Mouse (Mus musculus): ENCODE results near the gene Fezf2. TPM values are rescaled to one million over a fixed set of nuclear protein-coding genes. Genes with fewer than 3 reads are reported as not detected.

Fezf2 gene
- polyA plus RNA-seq, 1 experiment from 2014 or later: 85.1 TPM

DNA sequence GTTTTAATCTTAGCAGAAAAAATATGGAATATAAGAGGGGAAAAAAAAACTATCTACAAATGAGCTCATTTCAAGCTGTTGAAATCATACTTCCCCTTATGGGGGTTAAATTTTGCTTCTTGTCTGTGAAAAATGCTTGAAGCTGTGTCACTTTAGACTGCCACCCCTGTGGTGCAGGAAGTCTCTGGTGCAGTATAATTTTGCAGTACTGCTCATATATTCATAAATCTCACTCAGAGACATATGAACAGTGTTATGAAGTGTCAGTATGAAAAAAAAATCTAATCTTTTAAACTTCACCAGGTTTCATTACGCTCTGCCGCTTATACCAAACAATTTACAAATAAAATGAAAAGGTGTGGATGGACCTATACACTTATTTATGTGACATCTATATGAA, 29.3 kb upstream of the Fezf2 start:
- Histone ChIP-seq H3K4me3 (replicated peaks; ENCODE audit: low read length) (no peak overlapping the region), H3K36me3 (ENCODE audit: control insufficient read depth, insufficient read depth) (no peaks in the 10 kb centered on the region), H3K27me3 (replicated peaks; ENCODE audit: control insufficient read depth, insufficient read depth, low read length) (0 out of 2 replicates have a peak, but pooled peaks cover 2% of the 10 kb centered on the region), H3K27ac (ENCODE audit: low read length) (peak overlapping the region; percentile 13; the same call in 1 of the 2 replicates), H3K4me2 (ENCODE audit: low read length) (no peak overlapping the region), H3K9me3 (ENCODE audit: control insufficient read depth, low read length) (no peaks in the 10 kb centered on the region), H3K9ac (replicated peaks; ENCODE audit: low read depth, low read length) (no peak overlapping the region), H3K4me1 (replicated peaks; ENCODE audit: control insufficient read depth, insufficient read depth, low read length) (peaks cover 5% of the 10 kb centered on the region; the same call in 1 of the 2 replicates)
- WGBS: 87% methylated on average over 2 of the region's 2 CpGs
- peak; percentile 54 for ATAC-seq

DNA sequence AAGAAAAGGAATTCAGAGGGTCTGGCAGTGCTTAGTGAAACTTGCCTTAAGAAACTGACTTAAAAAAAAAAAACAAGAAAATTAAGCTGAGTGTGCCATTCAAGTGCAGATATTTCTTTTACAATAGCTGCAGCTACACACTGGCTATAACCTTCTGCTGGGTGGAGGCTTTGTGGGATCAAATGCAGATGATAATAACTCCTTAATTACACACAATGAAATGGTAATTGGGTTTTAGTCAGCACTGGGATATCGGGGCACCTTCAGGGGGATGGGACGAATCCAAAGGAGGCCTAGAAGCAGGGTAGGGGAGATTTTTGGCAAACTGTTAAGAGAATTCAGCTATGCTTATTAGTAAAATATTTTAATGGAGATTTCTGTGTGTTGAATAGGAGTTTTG, 27.5 kb upstream of the Fezf2 start:
- Histone ChIP-seq H3K36me3 (ENCODE audit: control insufficient read depth, insufficient read depth) (no peaks in the 10 kb centered on the region), H3K9ac (replicated peaks; ENCODE audit: low read depth, low read length) (no peak overlapping the region), H3K27me3 (replicated peaks; ENCODE audit: control insufficient read depth, insufficient read depth, low read length) (0 out of 2 replicates have a peak, but pooled peaks cover 2% of the 10 kb centered on the region), H3K4me1 (replicated peaks; ENCODE audit: control insufficient read depth, insufficient read depth, low read length) (peaks cover 5% of the 10 kb centered on the region; the same call in 1 of the 2 replicates), H3K9me3 (ENCODE audit: control insufficient read depth, low read length) (no peaks in the 10 kb centered on the region), H3K27ac (ENCODE audit: low read length) (no peak overlapping the region), H3K4me2 (ENCODE audit: low read length) (no peak overlapping the region), H3K4me3 (replicated peaks; ENCODE audit: low read length) (no peak overlapping the region)
- no peak for ATAC-seq
- WGBS: 18% methylated on average over 2 of the region's 2 CpGs

DNA sequence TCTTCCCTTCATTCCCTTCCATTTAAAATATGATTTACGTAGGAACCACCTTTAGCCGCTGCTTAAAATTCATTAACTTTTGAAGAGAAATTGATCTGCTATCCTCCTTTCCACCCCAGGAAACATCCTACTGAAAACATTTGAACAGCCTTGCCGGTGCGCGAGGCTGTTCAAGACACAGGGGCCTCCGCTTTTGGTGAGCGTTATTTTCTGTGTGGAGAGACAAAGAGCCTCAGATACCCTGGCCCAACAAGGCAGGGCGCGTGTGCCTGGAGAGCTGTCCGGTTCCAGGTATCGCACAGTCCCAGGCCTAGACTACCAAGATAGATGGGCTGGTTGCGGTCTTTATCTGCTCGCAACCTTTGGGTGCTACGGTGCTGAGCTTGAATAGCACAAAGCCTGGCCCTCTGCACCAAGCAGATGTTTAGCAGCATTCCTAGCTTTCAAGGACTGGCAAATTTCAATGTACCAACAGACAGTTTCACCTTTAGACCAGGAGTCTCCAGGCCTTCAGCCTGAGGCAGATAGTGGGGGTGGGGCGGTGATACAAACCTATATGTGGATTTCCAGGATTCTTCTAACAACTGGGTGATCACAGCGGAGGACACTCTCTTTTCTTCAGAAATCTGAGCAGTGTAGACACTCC, 2.4 kb upstream of the Fezf2 start:
- Histone ChIP-seq H3K4me3 (replicated peaks; ENCODE audit: low read length) (no peak overlapping the region), H3K9me3 (ENCODE audit: control insufficient read depth, low read length) (no peaks in the 10 kb centered on the region), H3K4me2 (ENCODE audit: low read length) (no peak overlapping the region), H3K27ac (ENCODE audit: low read length) (no peak overlapping the region), H3K9ac (replicated peaks; ENCODE audit: low read depth, low read length) (0 out of 2 replicates have a peak overlapping the region, but pooled peaks have one; percentile 22), H3K36me3 (ENCODE audit: control insufficient read depth, insufficient read depth) (no peaks in the 10 kb centered on the region), H3K27me3 (replicated peaks; ENCODE audit: control insufficient read depth, insufficient read depth, low read length) (peaks cover 44% of the 10 kb centered on the region), H3K4me1 (replicated peaks; ENCODE audit: control insufficient read depth, insufficient read depth, low read length) (peaks cover 25% of the 10 kb centered on the region)
- 31% methylated on average over 16 of the region's 16 CpGs for WGBS
- ATAC-seq: no peak

DNA sequence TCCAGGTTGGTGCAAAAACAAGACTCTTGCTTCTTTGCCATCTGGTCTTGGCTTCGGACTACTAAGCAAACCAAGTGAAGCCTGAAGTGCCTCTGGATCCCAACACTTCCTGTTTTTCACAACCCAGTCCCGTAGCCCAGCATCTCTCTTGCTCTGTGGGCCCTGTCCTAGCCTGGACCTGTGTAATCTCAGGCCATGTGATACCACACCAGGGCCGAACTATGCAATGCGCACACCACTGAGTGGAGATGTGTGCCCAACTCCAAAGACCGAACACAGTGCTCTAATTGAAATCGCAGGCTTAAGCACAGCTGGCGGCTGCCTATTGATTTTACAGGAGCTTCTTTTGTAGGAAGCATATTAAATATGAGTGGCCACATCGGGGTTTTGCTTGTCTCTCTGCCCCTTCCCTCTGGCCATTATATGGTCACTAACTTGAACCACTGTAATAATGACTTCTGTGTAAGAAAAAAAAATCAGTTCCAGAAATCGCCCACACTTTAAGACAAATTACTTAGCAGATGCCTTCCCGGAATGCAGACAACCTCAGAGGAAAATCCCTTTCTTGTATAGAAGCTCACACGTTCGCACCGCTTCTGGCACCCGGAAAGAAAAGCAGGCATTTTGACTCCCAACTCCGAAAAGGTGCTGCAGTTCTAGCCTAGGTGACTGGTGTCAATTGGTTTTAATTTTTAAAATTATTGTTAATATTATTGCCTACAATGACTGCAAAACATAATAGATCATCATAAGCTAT, 1.5 kb upstream of the Fezf2 start:
- Histone ChIP-seq H3K27ac (ENCODE audit: low read length) (no peak overlapping the region), H3K4me1 (replicated peaks; ENCODE audit: control insufficient read depth, insufficient read depth, low read length) (peaks cover 34% of the 10 kb centered on the region), H3K9me3 (ENCODE audit: control insufficient read depth, low read length) (no peaks in the 10 kb centered on the region), H3K4me3 (replicated peaks; ENCODE audit: low read length) (no peak overlapping the region), H3K4me2 (ENCODE audit: low read length) (no peak overlapping the region), H3K27me3 (replicated peaks; ENCODE audit: control insufficient read depth, insufficient read depth, low read length) (peaks cover 44% of the 10 kb centered on the region), H3K36me3 (ENCODE audit: control insufficient read depth, insufficient read depth) (no peaks in the 10 kb centered on the region), H3K9ac (replicated peaks; ENCODE audit: low read depth, low read length) (no peak overlapping the region)
- ATAC-seq: no peak
- WGBS: 29% methylated on average over 15 of the region's 15 CpGs

DNA sequence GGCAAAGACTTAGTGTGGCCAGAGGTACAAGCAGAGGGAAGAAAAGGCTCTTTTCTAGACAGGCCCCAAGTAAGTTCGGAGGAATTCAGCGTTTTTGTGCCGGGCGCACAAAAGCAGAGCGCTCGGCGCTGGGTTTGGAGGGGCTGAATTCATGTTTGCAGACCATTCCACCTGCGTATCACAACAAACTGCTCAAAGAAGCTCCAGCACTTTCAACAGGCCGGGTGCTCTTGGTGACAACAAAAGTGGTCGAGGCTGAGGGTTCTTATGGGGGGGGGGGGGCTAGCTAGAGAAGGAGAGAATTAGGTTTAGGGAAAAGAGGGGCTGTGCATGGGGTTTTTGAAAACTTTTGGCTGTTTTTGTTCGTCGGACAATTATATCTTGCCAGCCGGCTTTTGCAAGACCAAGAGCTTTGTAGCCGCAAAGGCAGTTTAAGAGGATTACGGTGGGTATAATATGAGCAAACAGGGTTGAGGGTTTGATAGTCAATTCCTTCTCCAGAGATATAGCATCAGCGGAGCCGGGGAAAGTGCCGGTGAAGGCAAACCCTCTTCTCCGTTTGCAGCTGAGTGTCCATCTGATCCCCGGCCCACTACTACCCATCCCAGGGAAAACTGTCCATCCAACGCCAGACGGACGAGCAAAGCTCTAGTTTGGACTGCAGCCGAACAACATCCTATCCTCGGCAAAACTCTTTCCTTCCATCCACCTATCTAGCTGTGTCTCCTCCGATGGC, 956 bp downstream of the Fezf2 start:
- H3K9ac ChIP-seq (replicated peaks; ENCODE audit: low read depth, low read length): peak overlapping the region; percentile 83
- H3K4me3 ChIP-seq (replicated peaks; ENCODE audit: low read length): peak overlapping the region; percentile 59
- H3K4me1 ChIP-seq (replicated peaks; ENCODE audit: control insufficient read depth, insufficient read depth, low read length): peaks cover 43% of the 10 kb centered on the region

DNA sequence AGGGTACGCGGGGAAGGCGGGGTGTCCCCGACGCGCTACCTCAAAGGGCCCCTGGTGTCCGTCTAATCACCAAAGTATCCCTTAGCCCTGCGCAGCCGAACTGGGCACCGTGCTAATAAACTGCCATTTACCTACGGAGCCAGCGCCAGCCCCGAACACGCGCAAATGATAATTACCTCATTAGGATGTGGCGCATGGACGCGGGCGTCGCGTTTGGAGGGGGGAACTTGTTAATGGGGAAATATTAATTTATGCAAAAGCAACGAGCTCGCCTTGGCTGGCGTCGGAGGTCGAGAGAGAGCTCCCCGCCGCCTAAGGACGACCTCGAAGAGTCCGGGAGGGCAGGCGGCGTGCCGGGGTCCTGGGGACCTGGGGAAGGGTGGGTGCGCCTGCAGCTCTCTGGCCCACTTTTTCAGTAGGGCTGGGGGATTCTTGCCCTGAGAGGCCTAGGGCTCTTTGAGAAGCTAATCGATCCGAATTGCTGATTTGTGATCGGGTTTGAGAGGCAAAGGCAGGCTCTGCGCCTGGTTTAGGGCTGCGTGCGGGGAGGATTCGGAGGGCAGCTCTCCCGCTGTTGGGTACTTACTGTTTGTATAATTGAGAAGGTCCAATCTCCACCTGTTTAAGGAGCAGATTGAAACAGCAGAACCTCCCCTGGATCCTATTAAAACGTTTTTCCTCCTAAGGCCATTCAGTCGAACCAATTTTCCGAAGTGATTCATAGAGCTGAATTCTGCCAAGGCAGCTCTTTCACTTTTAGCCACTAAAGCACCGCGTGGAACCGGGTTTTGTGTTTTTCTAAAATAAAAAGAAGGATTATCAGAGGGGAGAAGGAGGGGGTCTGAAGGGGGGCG, 1.8 kb downstream of the Fezf2 start:
- Histone ChIP-seq H3K9ac (replicated peaks; ENCODE audit: low read depth, low read length) (peak overlapping the region; percentile 83), H3K4me1 (replicated peaks; ENCODE audit: control insufficient read depth, insufficient read depth, low read length) (peaks cover 47% of the 10 kb centered on the region), H3K4me3 (replicated peaks; ENCODE audit: low read length) (peak overlapping the region; percentile 59), H3K27ac (ENCODE audit: low read length) (peak overlapping the region; percentile 88), H3K27me3 (replicated peaks; ENCODE audit: control insufficient read depth, insufficient read depth, low read length) (peaks cover 40% of the 10 kb centered on the region), H3K4me2 (ENCODE audit: low read length) (peak overlapping the region; percentile 71), H3K36me3 (ENCODE audit: control insufficient read depth, insufficient read depth) (no peaks in the 10 kb centered on the region), H3K9me3 (ENCODE audit: control insufficient read depth, low read length) (no peaks in the 10 kb centered on the region)
- peak; percentile 37 for ATAC-seq
- WGBS: 0% methylated on average over 50 of the region's 50 CpGs

More for the DNA sequence above, 956 bp downstream of the Fezf2 start:
- ATAC-seq: peak; percentile 26
- Histone ChIP-seq H3K27me3 (replicated peaks; ENCODE audit: control insufficient read depth, insufficient read depth, low read length) (peaks cover 44% of the 10 kb centered on the region), H3K9me3 (ENCODE audit: control insufficient read depth, low read length) (no peaks in the 10 kb centered on the region), H3K36me3 (ENCODE audit: control insufficient read depth, insufficient read depth) (no peaks in the 10 kb centered on the region), H3K27ac (ENCODE audit: low read length) (peak overlapping the region; percentile 88), H3K4me2 (ENCODE audit: low read length) (peak overlapping the region; percentile 71)
- under 1% methylated on average over 26 of the region's 26 CpGs for WGBS

DNA sequence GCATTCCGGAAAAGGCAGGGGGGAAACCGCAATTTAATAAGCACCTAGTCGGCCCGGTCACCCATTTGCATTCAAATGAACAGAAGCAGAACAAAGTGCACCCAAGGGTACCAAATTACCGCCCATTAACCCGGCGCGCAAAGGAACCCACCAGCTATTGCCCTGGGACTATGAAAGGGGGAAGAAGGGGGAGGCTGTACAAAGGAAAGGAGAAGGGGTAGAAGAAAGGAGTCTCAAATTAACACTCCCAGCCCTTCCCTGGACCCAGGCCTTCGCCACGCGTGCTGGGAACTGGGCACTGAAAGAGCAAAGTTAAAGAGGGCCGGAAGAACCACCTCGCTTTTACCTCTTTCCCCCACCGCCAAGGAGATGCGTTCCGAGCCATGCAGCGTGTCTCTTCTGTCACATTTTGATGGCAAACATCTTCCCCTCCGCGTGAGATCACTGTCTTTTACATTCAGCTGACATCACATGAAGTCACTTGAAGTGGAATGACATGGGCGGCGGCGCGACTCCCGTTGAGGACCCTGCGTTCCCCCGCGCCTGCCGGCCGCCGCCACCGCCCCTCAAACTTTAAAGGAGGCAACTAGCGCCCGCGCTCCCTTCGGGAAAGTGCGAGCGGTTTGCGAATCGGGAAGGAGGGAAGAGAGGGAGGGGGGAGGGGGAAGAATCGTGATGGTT, 2.6 kb downstream of the Fezf2 start:
- Histone ChIP-seq H3K9ac (replicated peaks; ENCODE audit: low read depth, low read length) (peak overlapping the region; percentile 83), H3K4me2 (ENCODE audit: low read length) (peak overlapping the region; percentile 71), H3K4me3 (replicated peaks; ENCODE audit: low read length) (peak overlapping the region; percentile 59), H3K27ac (ENCODE audit: low read length) (peak overlapping the region; percentile 88), H3K36me3 (ENCODE audit: control insufficient read depth, insufficient read depth) (no peaks in the 10 kb centered on the region), H3K27me3 (replicated peaks; ENCODE audit: control insufficient read depth, insufficient read depth, low read length) (peaks cover 33% of the 10 kb centered on the region), H3K4me1 (replicated peaks; ENCODE audit: control insufficient read depth, insufficient read depth, low read length) (peaks cover 50% of the 10 kb centered on the region), H3K9me3 (ENCODE audit: control insufficient read depth, low read length) (no peaks in the 10 kb centered on the region)
- peak; percentile 55 for ATAC-seq
- WGBS: under 1% methylated on average over 40 of the region's 40 CpGs

DNA sequence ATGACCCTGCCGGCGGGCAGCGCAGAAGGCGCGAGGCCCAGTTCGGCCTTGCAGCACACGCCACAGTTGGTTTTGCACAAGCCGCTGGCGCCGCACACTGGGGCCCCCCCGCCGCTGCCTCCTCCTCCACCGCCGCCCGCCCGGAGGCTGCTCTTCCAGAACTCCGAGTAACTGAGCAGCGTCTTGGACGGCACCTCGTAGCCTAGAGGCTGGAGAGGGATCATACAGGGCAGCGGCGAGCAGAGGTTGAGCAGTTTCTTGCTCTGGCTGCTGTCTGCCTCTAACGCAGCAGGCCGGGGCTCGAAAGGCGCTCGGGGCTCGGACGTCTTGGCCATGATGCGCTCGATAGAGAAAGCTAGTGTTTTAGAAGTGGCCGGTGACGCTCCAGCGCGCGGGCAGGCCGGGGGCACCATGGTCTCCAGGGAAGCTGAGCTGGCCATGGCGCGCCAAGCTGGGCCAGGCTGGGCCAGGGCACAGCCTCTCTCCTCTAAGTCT, 3.2 kb downstream of the Fezf2 start:
- Histone ChIP-seq H3K4me3 (replicated peaks; ENCODE audit: low read length) (peak overlapping the region; percentile 59), H3K4me1 (replicated peaks; ENCODE audit: control insufficient read depth, insufficient read depth, low read length) (peaks cover 55% of the 10 kb centered on the region), H3K9me3 (ENCODE audit: control insufficient read depth, low read length) (no peaks in the 10 kb centered on the region), H3K27me3 (replicated peaks; ENCODE audit: control insufficient read depth, insufficient read depth, low read length) (peaks cover 32% of the 10 kb centered on the region), H3K9ac (replicated peaks; ENCODE audit: low read depth, low read length) (peak overlapping the region; percentile 83), H3K36me3 (ENCODE audit: control insufficient read depth, insufficient read depth) (no peaks in the 10 kb centered on the region), H3K27ac (ENCODE audit: low read length) (peak overlapping the region; percentile 88), H3K4me2 (ENCODE audit: low read length) (peak overlapping the region; percentile 71)
- under 1% methylated on average over 39 of the region's 39 CpGs for WGBS
- ATAC-seq: peak; percentile 28

Measured in forebrain, embryonic 16.5 days (tissue).